Mouse (Mus musculus) right cerebral cortex, postnatal 4 days (tissue): Measurements from ENCODE around the gene Polr2b.

Experiments
- DNase-seq: peaks from one replicate; pipeline ENCODE4 v3.0.0-alpha.2; 2022

Polr2b gene

DNA sequence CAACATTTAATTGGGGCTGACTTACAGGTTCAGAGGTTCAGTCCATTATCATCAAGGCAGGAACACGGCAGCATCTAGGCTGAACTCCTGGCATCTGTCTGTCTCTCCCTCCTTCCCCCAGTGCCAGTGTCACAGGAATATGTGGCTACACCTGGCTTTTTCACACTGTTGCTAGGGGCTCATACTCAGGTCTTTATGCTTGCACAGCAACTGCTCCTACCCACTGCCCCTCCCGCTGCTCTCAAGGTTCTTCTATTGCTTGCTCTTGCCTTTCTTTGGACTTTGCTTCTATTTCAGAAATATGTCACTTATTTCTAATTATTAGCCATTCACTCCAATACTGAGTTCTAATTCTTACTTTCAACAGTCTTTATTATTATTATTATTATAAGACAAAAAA, 80.3 kb downstream of the Polr2b start:
- DNase-seq, result no peak

DNA sequence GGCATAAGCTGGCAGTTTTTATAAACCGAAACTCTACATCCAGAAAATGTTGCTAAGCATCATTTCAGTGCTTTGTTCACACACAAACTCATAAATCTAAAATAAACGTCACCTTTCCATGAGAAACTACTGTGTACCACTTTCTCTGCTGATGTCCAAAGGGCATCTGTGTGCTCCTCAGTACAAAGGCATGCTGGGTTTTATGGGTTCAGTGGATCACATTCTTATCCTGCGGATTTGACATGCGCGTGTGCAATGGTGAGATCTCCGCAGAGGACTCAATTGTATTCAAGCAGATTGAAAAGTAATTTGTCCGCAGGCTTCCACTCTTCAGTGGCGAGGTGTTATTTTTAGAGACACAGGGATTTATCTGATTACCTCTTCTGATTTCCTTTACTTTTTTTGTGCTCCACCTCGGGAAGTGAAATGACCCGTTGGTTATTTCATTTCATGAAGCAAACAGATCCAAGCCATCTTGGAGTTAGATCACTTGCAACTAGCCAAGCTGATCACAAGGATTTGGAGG, 83.2 kb downstream of the Polr2b start:
- no peak for DNase-seq

GRCm38 (mm10) chr5:77393990-77394618, 84.2 kb downstream of the Polr2b start:
- no peak for DNase-seq

- no peak for DNase-seq
Measured at GRCm38 (mm10) chr5:77398285-77399057, 88.5 kb downstream of the Polr2b start.
